Mouse (Mus musculus): ENCODE measurements around the gene Arhgef16.

Gene Arhgef16

DNA sequence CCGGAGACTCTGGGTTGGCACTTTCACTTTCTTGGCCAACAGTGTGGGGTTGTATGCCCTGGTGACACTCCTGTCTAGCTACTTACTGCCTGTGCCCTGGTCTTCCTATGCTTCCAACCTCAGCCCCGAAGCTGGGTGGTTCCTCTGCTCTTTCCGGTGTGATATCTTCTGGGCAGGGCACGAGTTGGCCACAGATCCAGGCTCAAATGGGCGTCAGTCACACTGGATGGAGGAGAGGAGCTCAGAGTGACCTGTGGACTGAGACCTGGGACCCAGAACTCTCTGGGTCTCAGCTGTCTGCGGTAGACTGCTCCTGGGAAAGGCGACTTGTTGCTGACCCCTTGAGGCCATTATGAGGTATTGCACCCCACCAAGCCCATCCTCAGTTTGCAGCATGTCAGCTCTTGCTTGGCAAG is at the start of gene Arhgef16:
Gene Arhgef16, minus strand, starts transcription at position 211 of the 416 bp plus-strand sequence.
- no peak for DNase-seq (ENCODE audit: low read depth, low spot score)

DNA sequence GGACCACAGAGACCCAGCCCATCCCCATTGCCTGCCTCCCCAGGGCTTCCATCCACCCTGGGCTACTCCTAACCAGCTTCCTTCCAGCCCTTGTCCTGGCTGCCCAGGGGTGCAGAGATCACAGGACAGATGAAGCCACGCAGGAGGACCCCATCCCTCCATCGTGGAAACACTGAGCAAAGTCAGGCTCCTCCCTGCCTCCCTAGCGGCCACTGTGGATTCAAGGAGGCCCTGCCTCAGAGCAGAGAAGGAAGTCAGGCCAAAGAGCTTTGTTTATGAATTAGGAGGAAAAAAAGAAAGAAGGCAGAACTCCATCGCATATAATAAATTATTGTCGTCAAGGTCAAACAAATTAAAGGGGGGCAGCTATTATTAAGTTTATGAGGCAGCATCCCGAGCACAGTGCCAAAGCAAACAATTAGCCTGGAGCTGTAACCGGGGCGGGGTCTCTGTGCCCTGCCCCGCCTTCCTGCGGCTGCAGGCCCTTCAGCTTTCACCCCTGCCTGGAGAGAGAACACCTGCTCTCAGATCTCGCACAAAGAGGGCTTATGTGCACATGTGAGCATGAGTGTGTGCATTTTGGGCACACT is 46.8 kb upstream of the Arhgef16 start:
- no peak for DNase-seq (ENCODE audit: low read depth, low spot score)

DNA sequence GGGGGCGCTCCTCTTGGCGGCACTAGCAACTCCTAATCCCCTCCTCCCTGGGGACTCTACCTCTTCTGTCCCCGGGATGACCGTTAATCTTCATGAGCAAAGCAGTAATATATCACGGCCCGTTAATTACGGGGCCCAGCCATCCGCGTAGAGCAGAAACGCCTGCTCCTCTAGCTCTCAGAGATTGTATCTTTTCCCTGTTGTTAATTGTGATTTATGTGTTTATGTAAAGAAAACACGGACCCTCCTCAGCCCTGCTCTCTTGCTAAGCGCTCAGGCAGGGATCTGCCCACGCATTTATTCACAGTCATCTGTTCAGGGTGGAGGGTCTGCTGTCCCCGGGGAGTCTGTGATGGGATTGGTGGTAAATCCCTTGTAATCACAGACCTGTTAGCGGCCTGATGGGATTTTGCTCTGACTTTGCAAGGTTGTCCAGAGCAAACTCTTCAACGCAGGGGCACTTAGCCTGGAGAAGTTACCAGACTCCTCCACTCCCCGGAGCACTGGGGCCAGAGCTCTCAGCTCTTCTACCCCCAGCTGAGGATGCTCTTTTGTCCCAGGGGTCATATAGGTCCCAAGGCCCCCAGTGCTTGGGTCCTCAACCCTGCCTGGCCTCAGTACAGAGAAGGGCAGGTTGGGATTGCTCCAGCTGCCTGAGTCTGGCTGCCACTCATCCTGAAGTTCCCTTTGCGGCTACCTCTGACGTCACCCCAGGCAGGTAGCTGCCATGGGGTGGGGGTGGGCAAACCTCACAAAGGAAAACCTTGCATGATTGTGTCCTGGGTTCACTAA is 45.5 kb upstream of the Arhgef16 start:
- DNase-seq (ENCODE audit: low read depth, low spot score), result no peak

DNA sequence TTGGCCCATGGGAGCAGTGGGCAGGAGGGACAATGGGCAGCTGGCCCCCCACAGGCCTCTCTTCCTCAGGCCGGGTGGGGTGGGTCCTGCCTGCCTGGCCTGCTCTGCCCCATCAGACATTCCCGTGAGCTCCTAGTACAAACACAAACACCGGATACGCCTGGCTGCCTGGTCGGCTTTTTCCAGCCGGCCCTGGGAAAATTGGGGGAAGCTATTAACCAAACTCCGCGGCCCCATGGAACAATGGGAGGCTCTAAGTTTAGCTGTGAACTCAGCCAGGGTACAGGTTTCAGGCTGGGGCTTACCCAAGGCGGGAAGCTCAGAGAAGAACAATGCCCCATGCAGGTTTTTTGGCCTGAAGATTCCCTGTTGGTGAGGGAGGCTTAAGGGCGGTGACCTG is 35.2 kb upstream of the Arhgef16 start:
- no peak for DNase-seq (ENCODE audit: low read depth, low spot score)

DNA sequence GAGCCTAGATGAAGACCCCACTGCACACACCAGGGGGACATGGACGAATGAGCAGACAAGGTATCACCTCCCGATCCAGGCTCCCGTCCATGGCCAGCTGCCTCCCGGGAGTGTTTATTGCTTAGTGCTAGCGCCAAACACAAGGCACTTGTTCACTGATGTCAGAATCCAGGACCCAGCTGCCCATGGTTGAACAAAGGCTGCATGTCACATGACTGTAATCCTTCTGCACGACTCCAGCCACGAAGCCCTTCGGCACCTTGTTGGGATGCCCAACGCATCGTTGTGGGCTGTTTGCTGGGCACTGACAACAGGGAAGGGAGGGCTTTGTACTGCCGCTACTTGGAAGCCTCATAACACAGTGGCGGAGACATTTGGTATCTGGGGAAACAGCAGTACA is 34.3 kb upstream of the Arhgef16 start, which contains the start of gene B230104I21Rik:
Gene B230104I21Rik, plus strand, starts transcription at position 367 of the 400 bp plus-strand sequence.
- no peak for DNase-seq (ENCODE audit: low read depth, low spot score)

DNA sequence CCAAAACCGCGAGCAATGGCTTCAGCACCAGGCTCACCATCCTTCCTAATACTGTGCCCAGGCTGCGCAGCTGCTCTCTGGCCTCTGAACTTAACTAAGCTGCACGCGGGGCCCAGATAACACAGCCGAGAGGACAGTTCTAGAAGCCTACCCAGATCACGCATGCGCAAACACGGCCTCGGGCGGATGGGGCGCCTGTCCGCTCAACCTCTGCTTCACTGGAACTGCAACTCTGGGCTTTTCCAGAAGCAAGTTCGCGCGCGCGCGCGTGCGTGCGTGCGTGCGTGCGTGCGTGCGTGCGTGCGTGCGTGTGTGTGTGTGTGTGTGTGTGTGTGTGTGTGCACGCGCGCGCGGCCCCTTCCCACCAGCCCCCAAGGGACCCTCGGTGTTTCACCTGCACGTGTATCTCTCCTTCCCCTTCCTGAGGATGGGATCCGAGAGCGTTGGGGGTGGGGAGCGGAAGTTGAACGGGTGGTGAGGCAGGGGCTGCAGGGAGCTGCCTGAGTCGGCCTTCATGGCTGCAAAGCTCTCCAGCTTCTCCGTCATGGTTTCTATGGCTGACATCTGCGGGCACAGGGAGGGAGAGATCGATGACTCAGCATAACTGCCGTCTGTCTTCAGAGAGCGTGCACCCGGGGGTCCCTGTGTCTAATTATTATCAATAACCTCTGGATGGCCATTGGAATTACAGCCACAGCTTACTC is 33.4 kb upstream of the Arhgef16 start:
- no peak for DNase-seq (ENCODE audit: low read depth, low spot score)

DNA sequence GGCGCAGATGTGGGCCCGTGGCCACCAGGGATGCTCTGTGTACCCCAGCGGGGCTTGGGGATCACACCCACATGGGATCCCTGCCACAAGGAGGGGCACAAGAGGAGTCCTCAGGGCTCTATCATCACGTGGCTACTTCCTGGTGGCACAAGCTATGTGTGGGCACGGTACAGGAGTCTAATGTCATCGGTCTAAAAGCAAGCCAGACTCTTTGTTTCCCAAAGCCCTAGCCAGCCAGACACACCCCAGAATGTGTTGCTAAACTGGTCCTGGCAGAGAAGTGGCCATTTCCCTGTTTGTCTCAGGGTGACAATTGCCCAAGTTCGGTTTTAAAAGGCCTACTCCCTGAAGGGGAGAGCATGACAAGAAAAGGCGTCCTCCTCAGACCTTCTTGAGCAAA is 31.8 kb upstream of the Arhgef16 start:
- DNase-seq (ENCODE audit: low read depth, low spot score), result no peak

DNA sequence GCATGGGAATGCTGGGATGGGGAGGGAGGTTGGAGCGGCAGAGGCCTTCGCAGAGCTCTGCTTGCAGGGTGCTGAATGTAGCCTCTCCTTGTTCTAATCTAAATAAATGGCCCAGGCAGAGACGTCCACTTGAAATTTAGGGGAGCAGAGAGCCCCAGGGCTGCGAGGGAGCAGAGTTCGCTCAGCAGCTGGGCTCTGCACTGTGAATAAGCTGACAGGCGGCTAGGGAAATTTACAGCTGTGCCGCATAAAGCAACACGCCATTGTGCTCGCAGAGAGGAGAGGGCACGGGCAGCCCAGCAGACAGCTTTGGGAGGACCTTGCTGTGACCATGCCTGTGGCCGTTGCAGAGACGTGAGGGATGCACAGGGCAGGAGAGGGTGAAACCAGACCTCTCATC is 29.8 kb upstream of the Arhgef16 start:
- no peak for DNase-seq (ENCODE audit: low read depth, low spot score)

DNA sequence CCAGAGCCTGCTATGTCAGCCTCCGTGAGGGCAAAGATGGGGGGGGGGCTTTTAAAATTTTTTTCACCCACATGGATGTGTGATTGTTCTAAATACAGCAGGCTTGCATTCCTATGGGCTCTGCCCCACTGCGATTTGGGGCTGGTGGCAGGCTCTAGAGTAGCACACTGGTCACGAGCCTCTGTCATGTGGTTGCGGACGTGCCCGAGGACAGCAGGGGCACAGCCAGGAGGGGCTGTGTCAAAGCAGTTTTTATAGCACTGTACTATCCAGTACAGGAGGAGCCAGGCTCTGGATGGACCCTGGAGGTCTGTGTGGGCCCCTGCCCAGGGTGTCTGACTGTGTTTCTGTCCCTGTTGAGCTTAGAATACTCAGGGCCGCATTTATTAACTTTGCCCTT is 28.5 kb upstream of the Arhgef16 start:
- DNase-seq (ENCODE audit: low read depth, low spot score), result no peak

DNA sequence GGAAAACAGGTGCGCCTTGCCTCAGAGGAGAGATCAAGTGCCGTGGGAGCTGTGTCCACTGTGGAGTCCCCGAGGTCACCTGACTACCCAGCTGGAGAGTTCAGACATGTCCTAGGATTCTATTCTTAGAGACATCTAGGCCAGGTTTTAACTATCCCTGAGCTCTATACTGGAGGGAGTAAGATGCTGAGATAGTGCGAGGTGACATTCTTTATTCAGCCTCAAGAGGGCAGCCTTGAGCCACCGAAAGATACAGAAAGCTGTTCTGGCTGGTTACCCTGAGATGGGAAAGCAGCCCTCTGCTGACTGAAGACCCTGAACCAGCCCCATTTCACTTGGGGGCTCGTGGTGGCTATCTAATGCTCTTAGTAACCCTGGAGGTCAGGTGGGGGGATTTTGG is 27.4 kb upstream of the Arhgef16 start:
- DNase-seq (ENCODE audit: low read depth, low spot score), result no peak

DNA sequence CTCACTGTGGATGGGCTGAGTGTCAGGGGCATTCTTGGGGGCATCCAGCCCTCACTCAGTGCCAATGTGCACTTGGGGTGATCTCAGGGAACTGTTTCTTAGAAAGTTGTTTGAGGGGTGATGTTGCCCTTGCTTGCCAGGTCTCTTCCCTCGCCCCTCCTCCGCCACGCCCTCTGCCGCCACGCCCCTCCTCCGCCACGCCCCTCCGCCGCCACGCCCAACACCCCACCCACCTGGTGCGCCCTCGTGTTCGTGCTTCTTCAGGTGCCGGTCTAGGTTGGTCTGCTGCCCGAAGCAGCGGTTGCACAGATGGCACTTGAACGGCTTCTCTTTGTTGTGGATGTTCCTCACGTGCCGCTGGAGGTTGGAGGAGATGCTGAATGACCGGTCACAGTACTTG is 27.0 kb upstream of the Arhgef16 start:
- no peak for DNase-seq (ENCODE audit: low read depth, low spot score)

DNA sequence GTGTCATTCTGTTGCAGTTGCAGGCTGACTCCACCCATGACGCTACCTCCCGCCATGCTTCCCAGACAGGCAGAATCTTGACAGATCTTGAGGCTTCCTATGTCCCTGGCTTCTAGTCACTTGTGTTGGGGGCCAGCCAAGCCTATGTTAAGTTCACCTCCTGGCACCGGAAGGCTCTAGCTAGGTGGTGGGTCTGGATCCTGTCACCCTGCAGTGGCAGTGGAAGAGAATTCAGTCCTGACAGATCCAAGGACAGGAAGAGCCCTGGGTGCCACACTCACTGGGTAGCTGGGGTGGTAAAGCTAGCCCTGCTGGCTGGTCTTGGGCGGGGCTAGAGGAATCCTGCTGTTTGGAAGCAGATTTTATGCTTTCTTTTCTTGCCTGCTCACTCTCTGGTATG is 23.9 kb upstream of the Arhgef16 start:
- no peak for DNase-seq (ENCODE audit: low read depth, low spot score)

DNA sequence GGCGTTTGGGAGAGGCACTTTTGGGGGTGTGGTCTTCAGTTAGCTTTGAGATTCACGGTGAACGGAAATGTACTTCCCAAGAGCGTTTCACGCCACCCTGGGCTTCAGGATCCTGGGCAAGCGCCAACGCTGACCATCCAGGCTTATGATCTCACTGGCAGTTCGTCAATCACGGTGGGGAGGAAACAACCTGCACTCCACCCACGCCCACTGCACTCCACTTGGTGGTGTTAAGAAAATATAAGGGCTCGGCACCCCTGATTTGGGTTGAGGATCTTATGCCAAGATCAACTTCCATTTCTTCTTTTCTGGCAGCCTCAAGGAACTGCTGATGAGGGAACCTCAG is 12.1 kb upstream of the Arhgef16 start:
- DNase-seq (ENCODE audit: low read depth, low spot score), result no peak

DNA sequence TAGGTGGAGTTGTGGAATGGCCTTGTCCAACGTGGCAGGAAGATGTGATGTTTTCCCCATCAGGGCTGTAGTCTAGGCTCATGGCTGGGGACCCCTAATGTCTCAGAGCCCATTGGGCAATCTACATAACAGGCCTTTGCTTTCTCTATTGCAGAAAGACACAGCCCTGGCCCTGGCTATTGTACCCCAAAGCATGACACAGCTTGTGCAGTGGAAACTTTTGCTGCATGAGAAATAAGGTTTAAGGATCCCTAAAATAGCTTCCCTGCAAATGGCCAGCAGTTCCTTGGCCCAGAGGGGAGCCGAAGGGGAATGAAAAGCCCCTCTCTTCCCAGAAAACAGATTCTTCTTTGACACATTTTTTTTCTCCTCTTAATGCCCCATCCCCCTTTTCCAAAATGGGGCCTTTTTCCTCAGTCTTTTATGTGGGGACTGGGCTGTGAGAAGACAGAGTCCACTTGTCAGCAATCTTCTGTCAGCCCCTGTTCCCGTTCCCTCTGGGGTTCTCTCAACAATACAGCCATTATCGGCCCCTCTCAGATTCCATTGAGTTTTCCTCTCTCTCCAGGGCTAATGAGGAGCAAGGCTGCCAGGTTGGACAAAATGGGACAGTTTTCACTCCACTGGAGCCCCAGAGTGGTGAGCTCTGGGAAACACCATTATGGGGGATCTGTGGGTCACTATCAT is 11.6 kb upstream of the Arhgef16 start:
- no peak for DNase-seq (ENCODE audit: low read depth, low spot score)

DNA sequence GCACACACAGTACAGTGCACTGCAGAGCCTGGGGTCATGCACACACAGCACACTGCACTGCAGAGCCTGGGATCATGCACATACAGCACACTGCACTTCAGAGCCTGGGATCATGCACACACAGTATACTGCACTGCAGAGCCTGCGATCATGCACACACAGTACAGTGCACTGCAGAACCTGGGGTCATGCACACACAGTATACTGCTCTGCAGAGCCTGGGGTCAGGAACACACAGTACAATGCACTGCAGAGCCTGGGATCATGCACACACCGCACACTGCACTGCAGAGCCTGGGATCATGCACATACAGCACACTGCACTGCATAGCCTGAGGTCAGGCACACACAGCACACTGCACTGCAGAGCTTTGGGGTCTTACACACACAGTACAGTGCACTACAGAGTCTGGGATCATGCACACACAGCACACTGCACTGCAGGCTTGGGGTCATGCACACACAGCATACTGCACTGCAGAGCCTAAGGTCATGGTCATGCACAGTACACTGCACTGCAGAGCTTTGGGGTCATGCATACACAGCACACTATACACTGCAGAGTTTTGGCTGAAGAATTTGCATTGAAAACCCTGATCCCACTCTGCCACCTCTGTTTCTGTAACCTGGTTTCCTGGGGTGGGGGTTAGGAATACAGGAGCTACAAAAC is 10.8 kb upstream of the Arhgef16 start:
- no peak for DNase-seq (ENCODE audit: low read depth, low spot score)

DNA sequence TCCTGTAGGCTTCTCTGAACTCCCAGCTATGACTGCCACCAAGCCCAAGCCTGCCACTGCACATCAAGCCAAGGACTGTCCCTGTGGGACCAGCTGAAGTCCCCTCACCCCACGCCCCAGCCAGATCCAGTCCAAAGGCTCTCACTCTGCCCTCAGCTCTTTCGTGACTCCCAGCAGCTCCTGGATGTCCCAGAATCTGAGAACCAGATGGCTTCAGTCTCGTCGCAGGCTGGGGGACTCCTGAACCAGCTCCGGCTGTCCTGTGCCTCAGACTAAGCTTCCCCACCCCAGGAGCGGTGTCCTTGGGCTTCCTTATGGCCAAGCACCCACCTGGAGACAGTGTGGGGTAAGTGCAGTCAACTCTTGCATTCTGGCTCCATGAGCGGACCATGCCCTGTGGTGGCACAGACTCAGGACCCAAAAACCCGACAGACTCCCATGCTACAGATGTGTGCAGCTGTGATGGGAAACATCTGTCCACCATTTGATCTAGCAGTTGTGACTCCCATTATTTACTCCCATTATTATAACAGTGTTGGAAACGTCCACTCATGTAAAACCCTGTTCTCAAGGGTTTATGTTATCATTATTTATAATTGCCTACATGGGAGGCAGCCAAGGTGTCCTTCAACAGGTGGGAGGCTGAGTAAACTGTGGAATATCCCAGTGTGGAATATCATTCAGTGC is 9.2 kb upstream of the Arhgef16 start:
- no peak for DNase-seq (ENCODE audit: low read depth, low spot score)

DNA sequence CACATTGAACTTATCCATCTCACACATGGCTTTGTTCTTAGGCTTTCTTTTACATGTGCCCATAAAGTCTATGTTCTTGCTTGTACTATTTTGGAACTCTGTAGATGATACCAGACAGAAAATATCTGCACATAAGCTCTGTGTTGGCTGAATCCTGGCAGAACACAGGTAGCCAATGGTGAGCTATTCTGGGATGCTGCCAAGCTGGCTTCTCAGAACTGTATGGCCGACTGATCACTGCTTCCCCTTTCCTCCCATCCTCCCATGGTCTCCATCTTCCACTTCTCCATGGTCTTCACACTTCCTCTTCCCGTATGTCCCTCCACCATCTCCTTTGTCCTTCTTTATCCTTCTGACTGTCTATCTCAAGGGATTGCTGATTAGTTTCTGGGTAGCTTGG is 7.7 kb upstream of the Arhgef16 start:
- DNase-seq (ENCODE audit: low read depth, low spot score), result no peak

DNA sequence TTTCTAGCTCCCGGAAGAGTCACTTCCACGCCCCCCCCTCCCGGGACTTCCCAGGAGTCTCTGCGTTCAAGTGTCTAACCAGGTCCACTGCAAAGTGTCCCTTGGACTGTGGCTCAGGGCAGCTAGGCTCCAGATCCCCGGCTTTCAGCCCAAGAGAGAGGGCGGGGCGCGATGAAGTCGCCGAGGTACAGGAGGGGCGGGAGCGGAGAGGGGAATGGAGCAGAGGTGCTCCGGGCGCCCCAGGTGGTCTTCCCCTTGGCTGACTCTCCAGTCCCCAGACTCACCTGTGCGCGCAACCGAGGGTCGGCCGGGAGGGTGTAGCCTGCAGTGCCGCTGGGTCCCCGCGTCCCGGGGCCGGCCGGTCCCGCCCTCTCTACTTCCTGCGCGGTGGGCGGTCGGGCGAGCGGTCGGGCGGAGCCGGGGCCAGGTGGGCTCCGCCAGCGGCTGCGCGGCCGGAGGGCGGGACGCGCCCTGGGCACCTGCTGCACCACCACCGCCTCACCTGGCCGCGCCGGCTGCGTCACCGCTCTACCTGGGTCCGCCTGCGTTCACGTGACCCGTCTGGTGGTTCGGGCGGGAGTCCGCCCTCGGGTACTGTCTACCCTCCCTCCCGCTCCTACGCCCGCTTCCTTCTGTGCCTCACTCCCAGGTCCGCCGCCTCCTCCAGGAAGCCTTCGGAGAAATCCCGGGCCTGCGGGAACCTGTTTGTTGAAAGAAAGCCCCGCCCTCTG is 1.8 kb downstream of the Arhgef16 start:
- no peak for DNase-seq (ENCODE audit: low read depth, low spot score)

DNA sequence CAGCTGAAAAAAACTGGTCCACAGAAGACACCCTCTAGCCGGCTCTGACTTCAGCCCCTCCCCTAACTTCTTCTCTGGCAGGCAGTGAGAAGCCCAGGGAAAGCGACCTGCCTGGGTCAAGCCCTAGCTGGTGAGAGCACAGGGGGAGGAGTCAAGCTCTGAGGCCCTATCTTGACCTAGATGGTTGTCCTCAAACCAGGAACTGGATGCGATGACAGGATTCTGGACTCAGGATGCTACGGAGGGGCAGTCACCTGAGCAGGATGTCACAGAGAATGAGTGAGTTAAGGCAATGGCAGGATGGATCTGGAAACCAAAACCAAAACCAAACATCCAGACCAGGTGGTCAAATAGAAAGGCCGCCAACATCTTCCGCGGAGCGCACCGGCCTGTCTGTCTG is 3.7 kb downstream of the Arhgef16 start:
- no peak for DNase-seq (ENCODE audit: low read depth, low spot score)

DNA sequence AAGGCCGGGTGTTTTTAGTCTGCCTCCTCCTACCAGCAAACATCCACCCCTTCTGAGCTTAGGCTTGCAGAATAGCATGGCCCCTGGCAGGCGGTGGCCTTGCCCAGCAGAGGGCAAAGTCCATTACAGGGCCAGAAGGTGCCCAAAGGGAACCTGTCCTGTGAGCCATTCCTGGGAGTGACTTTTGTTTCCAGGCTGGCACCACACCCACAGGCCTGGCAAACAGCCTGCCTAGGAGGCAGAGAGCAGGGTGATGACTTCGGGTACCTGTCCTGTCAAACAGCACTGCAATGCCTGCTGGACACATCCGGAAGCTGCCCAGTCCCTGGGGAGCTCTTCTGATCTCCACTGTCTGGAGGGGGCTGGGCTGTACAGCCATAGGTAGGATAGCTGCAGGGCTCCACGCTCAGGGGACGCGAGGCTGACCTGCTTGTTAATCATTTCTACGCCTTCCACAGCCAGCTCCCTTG is 7.2 kb downstream of the Arhgef16 start:
- DNase-seq (ENCODE audit: low read depth, low spot score), result no peak
